Mouse (Mus musculus): Measurements from ENCODE around the gene Psors1c2.

DNA sequence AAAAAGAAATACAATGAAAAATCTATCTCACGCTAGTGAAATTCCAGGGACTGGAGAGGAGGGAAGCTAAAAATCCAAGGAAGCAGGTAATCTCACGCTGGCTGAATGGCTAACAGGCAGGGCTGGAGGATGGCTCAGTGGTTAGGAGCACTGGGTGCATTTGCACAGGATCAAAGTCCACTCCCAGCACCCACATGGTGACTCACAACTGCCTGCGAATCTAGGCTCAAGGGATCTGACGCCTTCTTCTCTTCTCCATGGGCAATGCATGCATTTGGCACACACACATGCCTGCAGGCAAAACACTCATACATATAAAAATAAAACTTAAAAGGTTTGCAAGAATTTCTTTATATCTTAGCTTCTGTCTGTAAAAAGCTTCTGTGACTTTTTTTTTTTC lies 4.4 kb downstream of the Psors1c2 start:
- TF ChIP-seq CTCF (conservative IDR thresholded peaks at IDR 0.05; ENCODE audit: low read length) (no peak), NANOG (IDR thresholded peaks at IDR 0.05; ENCODE audit: borderline replicate concordance, low read length) (no peak)
